Mouse (Mus musculus) testis, adult 2 months (tissue): ENCODE measurements around the gene Ptpru.

ENCODE experiments used
- CTCF ChIP-seq: fragments of 200-500 bp; IDR thresholded peaks from 2 replicates; pipeline ENCODE4 v1.5.1; 2012; ENCODE audit warnings: low read depth, mild to moderate bottlenecking, inconsistent platforms, low read length, moderate library complexity; ENCODE audit not compliant: control insufficient read depth, insufficient read depth, insufficient replicate concordance
- POLR2A ChIP-seq: fragments of 200-500 bp; IDR thresholded peaks from 2 replicates; pipeline ENCODE4 v1.6.1; 2012; ENCODE audit warnings: low read depth, mild to moderate bottlenecking, inconsistent platforms, low read length, moderate library complexity; ENCODE audit not compliant: control insufficient read depth

DNA sequence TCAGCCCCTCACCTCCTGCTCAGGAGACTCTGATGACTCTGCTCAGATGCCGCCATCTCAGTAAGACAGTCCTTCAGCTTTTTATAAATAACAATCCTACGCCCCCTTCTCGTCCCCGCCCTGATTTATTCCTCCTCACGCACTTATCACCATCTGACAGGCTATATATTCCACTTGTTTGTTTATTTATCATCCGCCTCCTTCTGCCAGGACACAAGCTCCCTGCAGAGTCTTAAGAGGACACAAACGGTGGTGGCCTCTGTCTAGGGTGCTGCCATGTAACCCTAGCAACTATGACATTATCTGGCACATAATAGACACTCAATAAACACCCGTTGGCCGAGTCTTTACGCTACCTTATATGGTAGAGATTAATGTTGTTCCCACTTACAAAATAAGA lies 22.3 kb downstream of the Ptpru start:
- TF ChIP-seq CTCF: no peak
- TF ChIP-seq POLR2A: no peak
